10 mouse cellular contexts compared by ENCODE assay signal in genomic region chr7:46103075-46103591, GRCm38 (mm10). TPM values are rescaled to one million over a fixed set of nuclear protein-coding genes. Genes with fewer than 3 reads are reported as not detected.
A peak's percentile ranks its signal among the peaks of the same experiment; 100 is the strongest.
DNase-seq lines count a peak whose midpoint lies in the region; ATAC-seq and TF ChIP-seq lines count a peak whose summit lies in the region.
"Had no signal": no experiment of that assay in that cellular context is flagged by ENCODE, and none has a peak within 500 bp of the region (broad histone marks: within the 10 kb centered on the region; RNA-seq: fewer than 3 reads in every experiment).

No protein-coding gene starts in this region.

- DNase-seq in adrenal gland, postnatal 10 days, result peak; percentile 18
- DNase-seq in adrenal gland, postnatal 36 days, result no peak
- peak; percentile 94 for DNase-seq in brain, embryonic 14.5 days (ENCODE audit: low read depth)
- peak; percentile 44 to 46 for DNase-seq in frontal cortex, postnatal 25 days (ENCODE audit: low spot score in 2 of 2)
- DNase-seq in left cerebral cortex, postnatal 25 days (ENCODE audit: low spot score in 2 of 2), result peak; percentile 55 to 91
- DNase-seq in liver, postnatal 0 days, result no peak
- DNase-seq in heart, postnatal 4 days, result no peak

- intact Hi-C loops in left cerebral cortex, postnatal 25 days (cut with DNase I), result loop anchor here (5.0 kb wide), 1 partner anchor 34 kb away; no protein-coding TSS in a partner anchor

- no peak overlapping the region for H3K4me3 ChIP-seq in intestine, embryonic 16.5 days (ENCODE audit: low read length)
- H3K4me3 ChIP-seq in liver, postnatal 0 days (ENCODE audit: low read depth, low read length), result no peak overlapping the region
- H3K4me3 ChIP-seq: limb, embryonic 13.5 days; neural tube, embryonic 12.5 days had no signal

- H3K4me2 ChIP-seq in intestine, embryonic 16.5 days (ENCODE audit: low read depth, low read length), result no peak overlapping the region
- H3K4me2 ChIP-seq in liver, postnatal 0 days (ENCODE audit: low read depth, low read length), result no peak overlapping the region
- H3K4me2 ChIP-seq: limb, embryonic 13.5 days; neural tube, embryonic 12.5 days had no signal

- TF ChIP-seq EP300 in liver, postnatal 0 days (IDR thresholded peaks at IDR 0.05; ENCODE audit: low read depth), result no peak

- no peaks in the 10 kb centered on the region for H3K9me3 ChIP-seq in intestine, embryonic 16.5 days (ENCODE audit: control insufficient read depth, low read length)
- H3K9me3 ChIP-seq in liver, postnatal 0 days (ENCODE audit: low read length), result no peaks in the 10 kb centered on the region
- H3K9me3 ChIP-seq: limb, embryonic 13.5 days; neural tube, embryonic 12.5 days had no signal

- H3K4me1 ChIP-seq in intestine, embryonic 16.5 days (ENCODE audit: control insufficient read depth, insufficient read depth, low read length), result no peaks in the 10 kb centered on the region
- 0 out of 2 replicates have a peak, but pooled peaks cover 4% of the 10 kb centered on the region for H3K4me1 ChIP-seq in liver, postnatal 0 days (ENCODE audit: insufficient read depth)
- H3K4me1 ChIP-seq: limb, embryonic 13.5 days; neural tube, embryonic 12.5 days had no signal

- no peaks in the 10 kb centered on the region for H3K27me3 ChIP-seq in intestine, embryonic 16.5 days (replicated peaks; ENCODE audit: control insufficient read depth, insufficient read depth, low read length)
- H3K27me3 ChIP-seq in liver, postnatal 0 days (ENCODE audit: insufficient read depth, low read length), result peaks cover 11% of the 10 kb centered on the region

- H3K9ac ChIP-seq in intestine, embryonic 16.5 days (ENCODE audit: low read depth, low read length), result no peak overlapping the region
- H3K9ac ChIP-seq in liver, postnatal 0 days (replicated peaks), result no peak overlapping the region
- H3K9ac ChIP-seq: limb, embryonic 13.5 days; neural tube, embryonic 12.5 days had no signal

- 73% methylated on average over 8 of the region's 8 CpGs for WGBS in intestine, embryonic 16.5 days
- WGBS in liver, postnatal 0 days (ENCODE audit: insufficient replicate concordance), result 78% methylated on average over 8 of the region's 8 CpGs

- H3K36me3 ChIP-seq in intestine, embryonic 16.5 days (ENCODE audit: control insufficient read depth, insufficient read depth, low read length), result no peaks in the 10 kb centered on the region
- H3K36me3 ChIP-seq in liver, postnatal 0 days (replicated peaks; ENCODE audit: insufficient read depth, low read length), result no peaks in the 10 kb centered on the region
- H3K36me3 ChIP-seq: limb, embryonic 13.5 days; neural tube, embryonic 12.5 days had no signal

- no peak for TF ChIP-seq CTCF in brain, embryonic 14.5 days (IDR thresholded peaks at IDR 0.05; ENCODE audit: borderline replicate concordance, extremely low read depth, insufficient read depth, insufficient read length)
- no peak for TF ChIP-seq CTCF in liver, postnatal 0 days (IDR thresholded peaks at IDR 0.05; ENCODE audit: low read depth)

- no peak for ATAC-seq in intestine, embryonic 16.5 days
- no peak for ATAC-seq in liver, postnatal 0 days

- no peak overlapping the region for H3K27ac ChIP-seq in intestine, embryonic 16.5 days (ENCODE audit: low read length)
- H3K27ac ChIP-seq in liver, postnatal 0 days (ENCODE audit: low read depth), result no peak overlapping the region
- H3K27ac ChIP-seq: limb, embryonic 13.5 days; neural tube, embryonic 12.5 days had no signal

- no peak for TF ChIP-seq POLR2A in brain, embryonic 14.5 days (IDR thresholded peaks at IDR 0.05; ENCODE audit: borderline replicate concordance, extremely low read depth, insufficient read depth, insufficient read length, poor library complexity, severe bottlenecking)

RNA-seq across cellular contexts. Expression of gene Kcnj11, which starts 2.6 kb away (rescaled TPM):
- 1 to 10 TPM; 1.7 to 4.9 TPM for total RNA-seq in adrenal gland, postnatal 10 days (2021)
- total RNA-seq in adrenal gland, postnatal 36 days (2021), result 1 to 10 TPM in 1 of 2 experiments, under 1 TPM in 1; 0.86 to 2.3 TPM
- 15.0 and 22.7 TPM in 2 replicates for polyA plus RNA-seq in brain, embryonic 14.5 days (2012; rRNA removed)
- 10 to 100 TPM; 32.4 to 36.1 TPM for total RNA-seq in left cerebral cortex, postnatal 25 days (2021)
- polyA plus RNA-seq in intestine, embryonic 16.5 days (2015; fragmentation: Nextera tagmentation; extraction: Ambion mirVana), result 0.55 and 0.65 TPM in 2 replicates
- not detected in 2 replicates for polyA plus RNA-seq in liver, postnatal 0 days (2015; fragmentation: Nextera tagmentation; extraction: Ambion mirVana)
- total RNA-seq in heart, postnatal 4 days (2021), result 10 to 100 TPM; 55.6 to 61.3 TPM

Comparison
In these comparisons a context has a peak if more than half of its experiments do, and no peak if none do; other contexts are left out.
1. DNase-seq: peak in adrenal gland, postnatal 10 days (single experiment), brain, embryonic 14.5 days (single experiment), frontal cortex, postnatal 25 days (2 of 2) and left cerebral cortex, postnatal 25 days (2 of 2); none in adrenal gland, postnatal 36 days (0 of 2), liver, postnatal 0 days (single experiment) and heart, postnatal 4 days (single experiment).
2. RNA of gene Kcnj11, which starts 2.6 kb away (total RNA-seq): 55.6 to 61.3 TPM in heart, postnatal 4 days and 32.4 to 36.1 TPM in left cerebral cortex, postnatal 25 days; 1.7 to 4.9 TPM in adrenal gland, postnatal 10 days and 0.86 to 2.3 TPM in adrenal gland, postnatal 36 days; every median in the first group is over 4 times any median in the second.